Mouse (Mus musculus): Measurements from ENCODE around the gene Mov10l1. TPM values are rescaled to one million over a fixed set of nuclear protein-coding genes. Genes with fewer than 3 reads are reported as not detected.

Gene Mov10l1
- total RNA-seq, 2 experiments from 2014 or later: not detected

DNA sequence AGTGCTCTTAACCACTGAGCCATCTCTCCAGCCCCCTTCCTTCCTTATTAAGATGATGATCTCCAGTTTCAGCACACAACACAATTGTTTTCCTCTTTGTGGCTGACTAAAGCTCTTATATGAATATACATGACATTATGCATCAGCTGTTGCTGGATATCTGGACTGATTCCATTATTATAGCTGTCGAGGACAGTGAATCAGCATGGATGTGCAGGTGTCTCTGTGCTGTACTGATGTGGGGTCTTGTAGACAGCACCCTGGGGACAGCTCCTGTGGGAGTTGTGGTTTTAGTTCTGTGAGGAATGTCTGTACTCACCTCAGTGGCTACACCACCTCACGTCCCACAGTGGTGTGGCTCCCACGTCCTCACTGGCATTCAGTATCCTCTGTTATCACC lies 18.5 kb downstream of the Mov10l1 start:
- no peak for DNase-seq (ENCODE audit: low spot score in 2 of 2)
- intact Hi-C loops (cut with DNase I): no loop called here

GRCm38 (mm10) chr15:89007002-89007401 lies 24.3 kb downstream of the Mov10l1 start:
- no peak for DNase-seq (ENCODE audit: low spot score in 2 of 2)
- intact Hi-C loops (cut with DNase I): no loop called here

DNA sequence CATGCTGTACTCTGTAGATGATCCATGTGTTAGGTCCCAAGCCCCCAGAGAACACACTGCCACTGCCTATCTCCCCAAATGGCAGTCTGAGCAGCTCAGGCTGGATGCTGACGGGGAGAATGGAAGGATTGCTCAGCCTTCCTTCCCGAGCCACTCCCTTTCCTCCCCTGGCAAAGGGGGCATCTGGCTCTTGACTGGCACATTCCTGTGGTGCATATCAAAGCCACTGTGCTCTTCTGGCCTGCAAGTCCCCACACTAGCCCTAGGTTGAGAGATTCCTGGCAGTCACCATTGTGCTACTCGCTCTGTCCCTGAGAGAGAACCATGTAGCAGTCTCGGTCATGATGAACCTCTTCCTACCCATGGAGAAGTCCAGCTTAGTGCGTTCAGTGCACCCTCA lies 25.1 kb downstream of the Mov10l1 start:
- intact Hi-C loops (cut with DNase I): no loop called here
- no peak for DNase-seq (ENCODE audit: low spot score in 2 of 2)

GRCm38 (mm10) chr15:89016722-89017121 lies 34.0 kb downstream of the Mov10l1 start:
- intact Hi-C loops (cut with DNase I): no loop called here
- DNase-seq (ENCODE audit: low spot score in 2 of 2): no peak

DNA sequence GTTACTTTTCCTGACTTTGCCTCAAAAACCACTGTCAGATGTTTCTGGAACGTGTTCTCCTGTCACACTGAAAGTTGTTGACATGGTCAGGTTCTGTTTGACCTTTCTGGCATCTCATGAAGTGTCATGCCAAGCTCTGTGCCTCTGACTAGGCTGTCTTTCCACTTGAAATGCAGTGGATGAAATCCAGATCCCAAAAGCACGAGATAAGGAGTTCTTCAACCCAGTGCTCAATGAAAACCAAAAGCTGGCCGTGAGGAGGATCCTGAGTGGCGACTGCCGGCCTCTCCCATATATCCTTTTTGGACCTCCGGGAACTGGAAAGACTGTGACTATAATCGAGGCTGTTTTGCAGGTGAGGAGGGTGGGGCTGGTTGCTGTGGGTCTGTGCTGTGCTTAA lies 37.4 kb downstream of the Mov10l1 start:
- no peak for DNase-seq (ENCODE audit: low spot score in 2 of 2)
- intact Hi-C loops (cut with DNase I): no loop called here

- intact Hi-C loops (cut with DNase I): no loop called here
- DNase-seq (ENCODE audit: low spot score in 2 of 2): no peak
Measured at GRCm38 (mm10) chr15:89020492-89020891, 37.8 kb downstream of the Mov10l1 start.

DNA sequence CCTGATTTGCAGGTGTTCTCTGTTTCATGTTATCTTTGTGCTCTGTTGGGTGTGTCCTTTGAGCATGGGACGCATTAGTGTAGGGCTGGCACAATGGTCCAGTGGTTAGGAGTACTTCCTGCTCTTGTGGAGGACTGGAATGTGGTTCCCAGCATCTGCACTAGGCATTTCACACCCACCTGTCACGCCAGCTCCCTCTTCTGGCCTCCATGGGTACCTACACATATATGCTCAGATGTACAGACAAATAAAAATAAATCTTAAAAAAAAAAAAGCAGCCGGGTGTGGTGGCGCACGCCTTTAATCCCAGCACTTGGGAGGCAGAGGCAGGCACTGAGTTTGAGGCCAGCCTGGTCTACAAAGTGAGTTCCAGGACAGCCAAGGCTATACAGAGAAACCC lies 61.7 kb downstream of the Mov10l1 start:
- no peak for DNase-seq (ENCODE audit: low spot score in 2 of 2)
- intact Hi-C loops (cut with DNase I): no loop called here

GRCm38 (mm10) chr15:89046356-89046755 lies 63.6 kb downstream of the Mov10l1 start:
- no peak for DNase-seq (ENCODE audit: low spot score in 2 of 2)
- intact Hi-C loops (cut with DNase I): no loop called here

- DNase-seq (ENCODE audit: low spot score in 2 of 2): no peak
- intact Hi-C loops (cut with DNase I): no loop called here
Measured at GRCm38 (mm10) chr15:89054666-89055065, 72.0 kb downstream of the Mov10l1 start.

GRCm38 (mm10) chr15:89058736-89059135 lies 76.0 kb downstream of the Mov10l1 start:
- no peak for DNase-seq (ENCODE audit: low spot score in 2 of 2)
- intact Hi-C loops (cut with DNase I): no loop called here

DNA sequence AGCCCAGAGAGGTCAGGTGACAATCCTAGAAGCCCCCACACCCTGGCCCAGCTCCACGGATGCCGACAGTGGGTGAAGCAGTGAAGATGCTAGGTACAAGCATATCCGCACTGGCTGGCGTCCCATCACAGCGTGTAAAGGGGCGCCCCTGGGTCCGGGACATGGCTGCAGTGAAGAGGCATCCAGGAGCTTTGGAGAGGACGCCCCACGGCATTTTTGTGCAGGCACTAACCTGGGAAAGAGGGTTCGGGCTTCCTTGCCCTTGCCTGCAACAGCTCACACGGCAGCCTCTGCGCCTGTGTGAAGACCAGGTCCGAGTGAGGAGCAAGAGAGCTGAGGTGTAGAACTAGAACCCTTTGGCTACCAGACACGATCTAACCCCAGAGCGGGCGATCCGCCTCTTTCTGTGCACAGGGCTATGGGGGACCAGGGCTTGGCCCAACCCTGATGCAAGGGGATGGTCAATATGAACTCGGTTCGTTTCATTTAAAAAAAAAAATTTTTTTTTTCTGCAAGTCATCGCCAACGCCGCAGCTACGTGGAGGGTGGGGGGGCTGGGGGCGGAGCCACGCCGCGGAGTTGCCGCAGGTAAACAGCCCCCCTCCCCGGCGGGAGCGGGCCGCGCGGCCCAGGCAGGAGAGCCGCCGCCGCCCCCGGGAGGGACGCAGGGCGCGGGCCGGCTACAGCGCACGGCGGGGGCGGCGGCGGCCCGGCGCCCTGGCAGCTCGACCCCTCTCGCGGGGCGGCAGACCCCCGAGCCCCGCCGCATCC lies 76.6 kb downstream of the Mov10l1 start, which contains the start of gene Panx2:
Gene Panx2 (plus strand): TSS at position 574 of the 771 bp plus-strand sequence.
- intact Hi-C loops (cut with DNase I): no loop called here
- peak; percentile 37 to 55 for DNase-seq (ENCODE audit: low spot score in 2 of 2)

- intact Hi-C loops (cut with DNase I): loop anchor here (5.0 kb wide), 1 partner anchor 63 kb away; no protein-coding TSS in a partner anchor
Measured at GRCm38 (mm10) chr15:89060032-89060681, 77.4 kb downstream of the Mov10l1 start.

GRCm38 (mm10) chr15:89060811-89061460 lies 78.2 kb downstream of the Mov10l1 start:
- intact Hi-C loops (cut with DNase I): loop anchor here (5.0 kb wide), 1 partner anchor 64 kb away; no protein-coding TSS in a partner anchor

More at GRCm38 (mm10) chr15:89060032-89060681, 77.4 kb downstream of the Mov10l1 start:
- peak in 1 of 2 experiments; percentile 46 for DNase-seq (ENCODE audit: low spot score in 2 of 2)

DNA sequence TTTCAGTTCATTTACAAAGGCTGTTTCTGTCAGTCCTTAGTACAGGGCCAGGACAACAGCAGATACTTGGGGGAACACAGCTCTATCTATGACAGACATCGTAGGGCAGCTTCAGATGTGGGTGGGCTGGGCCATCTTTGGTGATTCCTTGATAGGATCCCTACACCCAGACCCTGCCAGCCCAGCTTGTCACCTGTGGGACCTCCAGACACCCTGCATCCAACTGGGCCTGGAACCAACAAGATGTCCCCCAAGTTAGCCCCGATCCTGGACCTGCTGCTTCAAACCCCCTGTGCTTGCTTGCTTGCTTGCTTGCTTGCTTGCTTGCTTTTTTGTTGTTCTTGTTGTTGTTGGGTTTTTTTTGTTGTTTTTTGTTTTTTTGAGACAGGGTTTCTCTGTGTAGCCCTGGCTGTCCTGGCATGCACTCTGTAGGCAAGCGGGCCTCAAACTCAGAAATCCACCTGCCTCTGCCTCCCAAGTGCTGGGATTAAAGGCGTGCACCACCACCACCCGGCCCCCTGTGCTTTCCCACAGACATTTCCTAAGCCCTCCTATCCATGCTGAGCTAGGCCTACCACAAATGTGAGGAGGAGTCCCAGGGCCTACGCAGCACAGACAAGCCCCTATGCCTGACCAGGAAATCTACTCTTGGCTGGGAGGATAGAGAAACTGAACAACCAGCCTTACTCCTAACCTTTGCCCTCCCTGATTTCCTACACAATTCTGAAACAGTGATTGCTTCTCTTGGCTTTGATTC lies 79.2 kb downstream of the Mov10l1 start:
- intact Hi-C loops (cut with DNase I): loop anchor here (5.0 kb wide), 1 partner anchor 65 kb away; no protein-coding TSS in a partner anchor
- DNase-seq (ENCODE audit: low spot score in 2 of 2): no peak

More at GRCm38 (mm10) chr15:89060811-89061460, 78.2 kb downstream of the Mov10l1 start:
- peak in 1 of 2 experiments; percentile 5 for DNase-seq (ENCODE audit: low spot score in 2 of 2)

DNA sequence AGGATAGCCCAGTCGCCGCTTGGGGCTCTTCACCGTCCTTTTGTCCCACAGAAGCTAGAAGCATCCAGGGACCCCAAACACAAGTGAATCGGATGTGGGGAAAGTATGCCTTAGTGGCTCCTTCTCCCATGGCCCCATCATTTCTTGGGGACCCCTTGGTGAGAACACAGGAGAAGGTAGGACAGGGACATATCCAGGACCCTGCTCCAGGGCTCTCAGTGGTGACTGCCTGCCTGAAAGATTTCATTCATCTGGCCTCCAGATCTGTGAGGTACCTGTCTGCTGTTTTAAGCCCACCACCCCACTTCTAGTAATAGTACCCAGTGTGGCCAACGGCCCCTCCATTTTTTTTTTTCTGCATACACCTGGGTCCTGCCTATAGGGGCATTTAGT lies 79.8 kb downstream of the Mov10l1 start:
- intact Hi-C loops (cut with DNase I): loop anchor here (5.0 kb wide), 1 partner anchor 65 kb away; no protein-coding TSS in a partner anchor

DNA sequence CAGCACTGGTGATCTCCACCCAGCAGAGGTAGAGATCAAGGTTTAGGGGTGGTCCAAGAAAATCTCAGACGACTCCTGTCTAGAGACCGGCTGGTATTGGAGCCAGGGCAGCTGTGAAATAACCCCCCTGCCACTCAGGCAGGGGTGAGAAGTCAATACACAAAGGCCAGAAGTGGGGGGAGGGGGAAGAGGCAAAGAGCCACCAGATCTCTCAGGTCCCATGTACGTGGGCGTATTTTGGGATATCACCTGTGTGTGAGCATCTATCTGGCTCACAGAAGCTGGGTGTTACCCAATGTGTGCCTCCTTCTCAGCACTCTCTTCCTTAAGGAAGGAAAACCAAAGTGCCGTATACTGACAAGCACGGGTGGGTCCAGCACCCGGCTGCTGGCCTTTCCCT lies 80.3 kb downstream of the Mov10l1 start:
- DNase-seq (ENCODE audit: low spot score in 2 of 2): no peak
- intact Hi-C loops (cut with DNase I): loop anchor here (5.0 kb wide), 1 partner anchor 66 kb away; no protein-coding TSS in a partner anchor

More for the DNA sequence above, 79.8 kb downstream of the Mov10l1 start:
- no peak for DNase-seq (ENCODE audit: low spot score in 2 of 2)

GRCm38 (mm10) chr15:89063536-89063935 lies 80.8 kb downstream of the Mov10l1 start:
- intact Hi-C loops (cut with DNase I): loop anchor here (5.0 kb wide), 1 partner anchor 66 kb away; no protein-coding TSS in a partner anchor
- peak; percentile 52 to 64 for DNase-seq (ENCODE audit: low spot score in 2 of 2)

DNA sequence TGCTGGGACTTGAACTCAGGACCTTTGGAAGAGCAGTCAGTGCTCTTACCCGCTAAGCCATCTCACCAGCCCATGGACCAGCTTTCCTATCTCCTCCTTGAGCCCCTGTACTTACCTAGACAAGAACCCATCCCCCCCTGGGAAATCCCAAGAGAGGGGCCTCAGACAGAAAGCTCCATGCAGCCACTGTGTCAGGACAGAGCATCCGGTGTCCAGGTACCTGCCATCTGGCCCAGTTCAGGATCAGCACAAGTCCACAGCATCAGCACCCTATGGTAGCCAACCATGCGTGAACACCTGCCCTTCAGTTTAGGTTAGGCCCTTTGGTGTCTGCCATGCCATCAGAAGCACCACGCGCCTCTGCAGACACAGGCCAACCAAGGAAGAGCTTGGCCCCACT lies 82.2 kb downstream of the Mov10l1 start:
- intact Hi-C loops (cut with DNase I): loop anchor here (5.0 kb wide), 1 partner anchor 68 kb away; no protein-coding TSS in a partner anchor
- DNase-seq (ENCODE audit: low spot score in 2 of 2): no peak

- DNase-seq (ENCODE audit: low spot score in 2 of 2): no peak
- intact Hi-C loops (cut with DNase I): no loop called here
Measured at GRCm38 (mm10) chr15:89067609-89068008, 84.9 kb downstream of the Mov10l1 start.
